Mouse (Mus musculus) spleen, adult 2 months (tissue): ENCODE measurements at regions not wholly inside any gene's neighbourhood (a gene's known extent, or its start where the extent isn't known, plus 50 kb on each side); places are given as distances from the start of the nearest gene placed in this dataset.

Experiments
- DNase-seq, 2 experiments: peaks; one replicate each; pipeline versions ENCODE4 v3.0.0 to v3.0.0-alpha.2; 2012 to 2021; ENCODE audit warnings: low spot score in 2 of 2, low read depth in 1 of 2
- H3K27ac ChIP-seq: fragments of 200-500 bp; 2 replicates; pipeline ENCODE4 v1.5.1; 2012; ENCODE audit warnings: low read length, inconsistent platforms; ENCODE audit not compliant: insufficient read depth
- H3K27me3 ChIP-seq: fragments of 200-500 bp; 2 replicates; pipeline ENCODE4 v1.6.1; 2012; ENCODE audit warnings: mild to moderate bottlenecking, moderate library complexity, low read length, inconsistent platforms; ENCODE audit not compliant: control insufficient read depth, insufficient read depth
- H3K36me3 ChIP-seq: fragments of 200-500 bp; 2 replicates; pipeline ENCODE4 v1.6.1; 2012; ENCODE audit warnings: mild to moderate bottlenecking, low read length, inconsistent platforms; ENCODE audit not compliant: control insufficient read depth, insufficient read depth
- H3K4me1 ChIP-seq: fragments of 200-500 bp; 2 replicates; pipeline ENCODE4 v1.6.1; 2011; ENCODE audit warnings: inconsistent platforms; ENCODE audit not compliant: control insufficient read depth, insufficient read depth, insufficient read length
- H3K4me3 ChIP-seq: fragments of 200-500 bp; 2 replicates; pipeline ENCODE4 v1.5.1; 2011; ENCODE audit warnings: mild to moderate bottlenecking, inconsistent platforms; ENCODE audit not compliant: insufficient read depth, insufficient read length; ENCODE audit errors: extremely low read depth
- CTCF ChIP-seq: fragments of 200-500 bp; IDR thresholded peaks from 2 replicates; pipeline ENCODE4 v1.5.1; 2011; ENCODE audit warnings: mild to moderate bottlenecking, inconsistent platforms; ENCODE audit not compliant: insufficient read depth, insufficient read length, insufficient replicate concordance; ENCODE audit errors: extremely low read depth
- POLR2A ChIP-seq: fragments of 200-500 bp; IDR thresholded peaks from 2 replicates; pipeline ENCODE4 v1.6.1; 2011; ENCODE audit warnings: low read depth, low read length, inconsistent platforms
- WGBS: fragments of 180-500 bp; shearing (Covaris S2); methylation state at CpG from one replicate; pipeline ENCODE4 v1.1.7; 2018; 5-methylcytosine and 5-hydroxymethylcytosine counted together

- no peak overlapping the region for H3K4me3 ChIP-seq
- no peak for DNase-seq
- no peaks in the 10 kb centered on the region for H3K27me3 ChIP-seq
- WGBS = 93% methylated on average over 2 of the region's 2 CpGs
- TF ChIP-seq POLR2A (no peak), CTCF (no peak)
- H3K4me1 ChIP-seq = no peaks in the 10 kb centered on the region
- H3K36me3 ChIP-seq = no peaks in the 10 kb centered on the region
- H3K27ac ChIP-seq = no peak overlapping the region
These were observed 62.7 kb downstream of the Smim20 start for GRCm38 (mm10) chr5:53329591-53329990.

- no peaks in the 10 kb centered on the region for H3K36me3 ChIP-seq
- no peak for TF ChIP-seq CTCF
- TF ChIP-seq POLR2A = no peak
- WGBS = 52% methylated on average over 6 of the region's 6 CpGs
- H3K4me1 ChIP-seq = no peaks in the 10 kb centered on the region
- no peak overlapping the region for H3K4me3 ChIP-seq
- H3K27ac ChIP-seq = no peak overlapping the region
- no peak for DNase-seq
- H3K27me3 ChIP-seq = no peaks in the 10 kb centered on the region
These were observed 69.8 kb downstream of the Smim20 start for GRCm38 (mm10) chr5:53336704-53337103.

GRCm38 (mm10) chr5:53337816-53338215 is 70.9 kb downstream of the Smim20 start:
- WGBS = 3% methylated on average over 3 of the region's 3 CpGs
- TF ChIP-seq CTCF (no peak), POLR2A (no peak)
- no peak for DNase-seq

GRCm38 (mm10) chr5:53345164-53345563 is 78.3 kb downstream of the Smim20 start:
- WGBS = 55% methylated on average over 8 of the region's 8 CpGs
- H3K4me1 ChIP-seq = no peaks in the 10 kb centered on the region
- H3K27ac ChIP-seq = no peak overlapping the region
- no peaks in the 10 kb centered on the region; the same call in 1 of the 2 replicates for H3K27me3 ChIP-seq
- no peak for DNase-seq
- no peak for TF ChIP-seq CTCF
- no peak for TF ChIP-seq POLR2A
- H3K4me3 ChIP-seq = no peak overlapping the region
- no peaks in the 10 kb centered on the region for H3K36me3 ChIP-seq

More at GRCm38 (mm10) chr5:53337816-53338215, 70.9 kb downstream of the Smim20 start:
- no peaks in the 10 kb centered on the region for H3K36me3 ChIP-seq
- H3K27ac ChIP-seq = no peak overlapping the region
- H3K27me3 ChIP-seq = no peaks in the 10 kb centered on the region
- no peaks in the 10 kb centered on the region for H3K4me1 ChIP-seq
- no peak overlapping the region for H3K4me3 ChIP-seq

- TF ChIP-seq POLR2A = no peak
- no peak for TF ChIP-seq CTCF
- DNase-seq = no peak
- H3K27ac ChIP-seq = no peak overlapping the region
- H3K4me3 ChIP-seq = no peak overlapping the region
- H3K27me3 ChIP-seq = no peaks in the 10 kb centered on the region; the same call in 1 of the 2 replicates
- 76% methylated on average over 8 of the region's 8 CpGs for WGBS
- no peaks in the 10 kb centered on the region for H3K36me3 ChIP-seq
- no peaks in the 10 kb centered on the region for H3K4me1 ChIP-seq
These were observed 79.1 kb downstream of the Smim20 start for GRCm38 (mm10) chr5:53346028-53346427.

- Histone ChIP-seq H3K27ac (no peak overlapping the region), H3K4me3 (no peak overlapping the region), H3K36me3 (no peaks in the 10 kb centered on the region), H3K27me3 (no peaks in the 10 kb centered on the region; the same call in 1 of the 2 replicates), H3K4me1 (no peaks in the 10 kb centered on the region)
- DNase-seq = no peak
- TF ChIP-seq POLR2A (no peak), CTCF (no peak)
- 84% methylated on average over 8 of the region's 8 CpGs for WGBS
These were observed 79.9 kb downstream of the Smim20 start for GRCm38 (mm10) chr5:53346756-53347155.

- WGBS = 86% methylated on average over 4 of the region's 4 CpGs
These were observed 86.0 kb downstream of the Smim20 start for GRCm38 (mm10) chr5:53352852-53353251.

More at GRCm38 (mm10) chr5:53352852-53353251, 86.0 kb downstream of the Smim20 start:
- Histone ChIP-seq H3K27me3 (no peaks in the 10 kb centered on the region), H3K36me3 (no peaks in the 10 kb centered on the region), H3K27ac (no peak overlapping the region), H3K4me1 (no peaks in the 10 kb centered on the region), H3K4me3 (no peak overlapping the region)
- TF ChIP-seq CTCF = no peak
- no peak for TF ChIP-seq POLR2A
- no peak for DNase-seq
